Mouse (Mus musculus) liver, adult 2 months (tissue): ENCODE data around the gene Abhd2. TPM values are rescaled to one million over a fixed set of nuclear protein-coding genes. Genes with fewer than 3 reads are reported as not detected.

ENCODE experiments used
- DNase-seq: peaks from one replicate; pipeline ENCODE4 v3.0.0-alpha.2; 2011; ENCODE audit warnings: low read depth, low spot score; ENCODE audit errors: extremely low read depth
- H3K27ac ChIP-seq: fragments of 200-500 bp; replicated peaks from 2 replicates; pipeline ENCODE4 v1.5.1; 2012; ENCODE audit warnings: low read depth, mild to moderate bottlenecking, control low read depth, inconsistent platforms, low read length; ENCODE audit not compliant: insufficient read depth
- H3K27me3 ChIP-seq: fragments of 200-500 bp; 2 replicates; pipeline ENCODE4 v1.6.1; 2012; ENCODE audit warnings: mild to moderate bottlenecking, moderate library complexity, low read length, inconsistent platforms; ENCODE audit not compliant: control insufficient read depth, insufficient read depth
- H3K36me3 ChIP-seq: fragments of 200-500 bp; 2 replicates; pipeline ENCODE4 v1.6.1; 2012; ENCODE audit warnings: low read length, inconsistent platforms; ENCODE audit not compliant: control insufficient read depth, insufficient read depth
- H3K4me1 ChIP-seq: fragments of 200-500 bp; 2 replicates; pipeline ENCODE4 v1.6.1; 2011; ENCODE audit warnings: low read length; ENCODE audit not compliant: control insufficient read depth, insufficient read depth
- H3K4me3 ChIP-seq: fragments of 200-500 bp; 2 replicates; pipeline ENCODE4 v1.5.1; 2011; ENCODE audit warnings: low read depth, mild to moderate bottlenecking, control low read depth, low read length, moderate library complexity; ENCODE audit not compliant: insufficient read depth
- H3K79me2 ChIP-seq: fragments of 200-500 bp; 2 replicates; pipeline ENCODE4 v1.6.1; 2012; ENCODE audit warnings: inconsistent platforms, mild to moderate bottlenecking, low read length, moderate library complexity; ENCODE audit not compliant: control insufficient read depth, insufficient read depth
- H3K9ac ChIP-seq: fragments of 200-500 bp; 2 replicates; pipeline ENCODE4 v1.6.1; 2012; ENCODE audit warnings: low read depth, mild to moderate bottlenecking, control low read depth, inconsistent platforms, low read length
- CTCF ChIP-seq: fragments of 200-500 bp; IDR thresholded peaks from 2 replicates; pipeline ENCODE4 v1.5.1; 2011; ENCODE audit warnings: low read depth, low read length, control low read depth
- POLR2A ChIP-seq: fragments of 200-500 bp; IDR thresholded peaks from 2 replicates; pipeline ENCODE4 v1.6.1; 2011; ENCODE audit warnings: low read length, control low read depth; ENCODE audit not compliant: insufficient read depth; ENCODE audit errors: extremely low read depth
- WGBS: fragments of 180-500 bp; shearing (Covaris S2); methylation state at CpG from one replicate; pipeline ENCODE4 v1.1.7; 2018; 5-methylcytosine and 5-hydroxymethylcytosine counted together
- polyA plus RNA-seq: library from polyadenylated mRNA; depleted of rRNA; stranded (reverse); fragments of >200 nt; gene quantifications from 2 replicates; pipeline ENCODE4 v1.2.3, GENCODE M21; 2012
- total RNA-seq: library from RNA; depleted of rRNA; stranded (reverse); fragments of >200 nt; gene quantifications from 2 replicates; pipeline ENCODE4 v1.2.3, GENCODE M21; 2014

Gene Abhd2
- total and polyA plus RNA-seq, 2 experiments, result 46.4 to 51.2 TPM

GRCm38 (mm10) chr7:79287928-79288327 is 14.9 kb downstream of the Abhd2 start:
- no peak overlapping the region for H3K4me3 ChIP-seq
- no peak overlapping the region for H3K9ac ChIP-seq
- no peak for DNase-seq
- no peaks in the 10 kb centered on the region; the same call in 1 of the 2 replicates for H3K36me3 ChIP-seq
- no peaks in the 10 kb centered on the region for H3K27me3 ChIP-seq
- TF ChIP-seq CTCF (no peak), POLR2A (no peak)
- no peak overlapping the region for H3K27ac ChIP-seq
- peaks cover 41% of the 10 kb centered on the region for H3K79me2 ChIP-seq
- 62% methylated on average over 8 of the region's 8 CpGs for WGBS
- no peaks in the 10 kb centered on the region for H3K4me1 ChIP-seq

- 88% methylated on average over 5 of the region's 5 CpGs for WGBS
- Histone ChIP-seq H3K27me3 (no peaks in the 10 kb centered on the region), H3K79me2 (peaks cover 36% of the 10 kb centered on the region)
Measured at GRCm38 (mm10) chr7:79288422-79288821, 15.4 kb downstream of the Abhd2 start.

GRCm38 (mm10) chr7:79293605-79294232 is 20.7 kb downstream of the Abhd2 start:
- H3K79me2 ChIP-seq, result peaks cover 14% of the 10 kb centered on the region; the same call in 1 of the 2 replicates
- no peaks in the 10 kb centered on the region for H3K27me3 ChIP-seq
- WGBS, result 76% methylated on average over 14 of the region's 14 CpGs
- no peak overlapping the region for H3K4me3 ChIP-seq
- DNase-seq, result no peak
- TF ChIP-seq CTCF, result no peak
- TF ChIP-seq POLR2A, result no peak
- no peak overlapping the region for H3K9ac ChIP-seq
- no peaks in the 10 kb centered on the region; the same call in 1 of the 2 replicates for H3K4me1 ChIP-seq
- H3K36me3 ChIP-seq, result peaks cover 4% of the 10 kb centered on the region
- no peak overlapping the region for H3K27ac ChIP-seq

More at GRCm38 (mm10) chr7:79288422-79288821, 15.4 kb downstream of the Abhd2 start:
- no peaks in the 10 kb centered on the region; the same call in 1 of the 2 replicates for H3K36me3 ChIP-seq
- no peak overlapping the region for H3K9ac ChIP-seq
- no peak overlapping the region for H3K27ac ChIP-seq
- H3K4me1 ChIP-seq, result no peaks in the 10 kb centered on the region
- H3K4me3 ChIP-seq, result no peak overlapping the region
- no peak for TF ChIP-seq POLR2A
- TF ChIP-seq CTCF, result no peak
- DNase-seq, result no peak

GRCm38 (mm10) chr7:79294449-79294980 is 21.5 kb downstream of the Abhd2 start:
- H3K9ac ChIP-seq, result no peak overlapping the region
- WGBS, result 93% methylated on average over 13 of the region's 13 CpGs
- H3K27ac ChIP-seq, result no peak overlapping the region
- no peaks in the 10 kb centered on the region for H3K27me3 ChIP-seq
- TF ChIP-seq POLR2A (no peak), CTCF (no peak)
- peaks cover 10% of the 10 kb centered on the region; the same call in 1 of the 2 replicates for H3K79me2 ChIP-seq
- no peaks in the 10 kb centered on the region; the same call in 1 of the 2 replicates for H3K4me1 ChIP-seq
- no peak for DNase-seq
- peaks cover 4% of the 10 kb centered on the region for H3K36me3 ChIP-seq
- H3K4me3 ChIP-seq, result no peak overlapping the region

- peak; percentile 87 for DNase-seq
- WGBS, result 24% methylated on average over 13 of the region's 13 CpGs
- Histone ChIP-seq H3K4me1 (no peaks in the 10 kb centered on the region; the same call in 1 of the 2 replicates), H3K27ac (no peak overlapping the region), H3K27me3 (no peaks in the 10 kb centered on the region), H3K9ac (no peak overlapping the region), H3K79me2 (peaks cover 10% of the 10 kb centered on the region; the same call in 1 of the 2 replicates), H3K4me3 (no peak overlapping the region), H3K36me3 (peaks cover 4% of the 10 kb centered on the region)
- TF ChIP-seq POLR2A (no peak), CTCF (no peak)
Measured at GRCm38 (mm10) chr7:79295196-79295826, 22.3 kb downstream of the Abhd2 start.

- peaks cover 4% of the 10 kb centered on the region for H3K36me3 ChIP-seq
- H3K9ac ChIP-seq, result no peak overlapping the region
- WGBS, result 77% methylated on average over 1 of the region's 1 CpGs
- no peak for TF ChIP-seq POLR2A
- no peak for TF ChIP-seq CTCF
- no peaks in the 10 kb centered on the region; the same call in 1 of the 2 replicates for H3K4me1 ChIP-seq
- no peak for DNase-seq
- H3K27ac ChIP-seq, result no peak overlapping the region
- peaks cover 9% of the 10 kb centered on the region; the same call in 1 of the 2 replicates for H3K79me2 ChIP-seq
- no peaks in the 10 kb centered on the region for H3K27me3 ChIP-seq
- H3K4me3 ChIP-seq, result no peak overlapping the region
Measured at GRCm38 (mm10) chr7:79298681-79299080, 25.7 kb downstream of the Abhd2 start.
